Mouse (Mus musculus) adrenal gland, adult 10 weeks (tissue): Measurements from ENCODE around the gene Bdkrb1. TPM values are rescaled to one million over a fixed set of nuclear protein-coding genes. Genes with fewer than 3 reads are reported as not detected.

Experiments used
- polyA plus RNA-seq: library from polyadenylated mRNA; stranded (reverse); fragments of 350-450 nt; fragmentation: Illumina TruSeq; extraction: RNeasy Lipid Tissue Mini Kit (QIAGEN cat#74804); gene quantifications from one replicate; pipeline ENCODE4 v1.2.3, GENCODE M21; 2014; ENCODE audit warnings: low read depth, low replicate concordance

Bdkrb1 gene
- polyA plus RNA-seq: not detected

GRCm38 (mm10) chr12:105602581-105603210 is at the start of gene Bdkrb1:
Gene Bdkrb1 (plus strand): TSS chr12:105603085.

GRCm38 (mm10) chr12:105562936-105563680 is 39.8 kb upstream of the Bdkrb1 start, which contains the start of gene Bdkrb2:
Gene Bdkrb2 (plus strand): TSS chr12:105563226.

Other genes starting within 250 kb of the Bdkrb1 start
- gene D430019H16Rik, start 149.2 kb upstream of the Bdkrb1 start, polyA plus RNA-seq: 5.9 TPM
- gene Bdkrb2, start 39.9 kb upstream of the Bdkrb1 start, polyA plus RNA-seq: 7.9 TPM
- 36.3 TPM for gene Gskip, start 81.7 kb downstream of the Bdkrb1 start, polyA plus RNA-seq
- 14.6 TPM for gene Atg2b, start 82.1 kb downstream of the Bdkrb1 start, polyA plus RNA-seq
- gene Ak7, start 102.9 kb downstream of the Bdkrb1 start, polyA plus RNA-seq: not detected
- 529 TPM for gene Papola, start 181.6 kb downstream of the Bdkrb1 start, polyA plus RNA-seq